Mouse (Mus musculus) neural tube, embryonic 10.5 days (tissue): Measurements from ENCODE around the gene Nos1.

Experiments
- DNase-seq: peaks from one replicate; pipeline ENCODE4 v3.0.0-alpha.2; 2017; ENCODE audit warnings: low spot score; ENCODE audit errors: extremely low spot score

The Nos1 gene

GRCm38 (mm10) chr5:117997434-117997970 is 216.7 kb downstream of the Nos1 start:
- no peak for DNase-seq

GRCm38 (mm10) chr5:117999061-117999460 is 218.2 kb downstream of the Nos1 start:
- DNase-seq = no peak

- DNase-seq = no peak
Observed at GRCm38 (mm10) chr5:117999584-117999983, 218.8 kb downstream of the Nos1 start.

GRCm38 (mm10) chr5:118002059-118002458 is 221.2 kb downstream of the Nos1 start:
- peak; percentile 79 for DNase-seq

DNA sequence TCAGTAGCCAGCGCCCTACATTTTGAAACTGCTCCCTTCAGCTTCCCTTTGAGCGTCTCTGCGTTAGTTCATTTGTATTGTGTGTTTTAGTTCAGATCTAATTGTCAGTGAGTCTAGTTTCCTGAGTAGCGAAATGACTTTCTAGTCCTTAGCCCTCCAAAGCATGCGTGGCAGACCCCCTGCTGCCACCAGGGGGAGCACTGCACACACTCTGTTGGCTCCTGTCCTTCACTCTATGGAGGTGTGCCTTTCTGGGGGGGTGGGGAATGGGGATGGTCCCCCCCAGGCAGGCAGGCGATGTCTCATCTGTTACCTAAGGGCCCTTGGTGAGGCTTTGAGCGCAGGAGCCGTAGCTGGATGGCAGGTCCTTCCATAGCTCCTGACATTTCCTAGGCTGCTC is 223.8 kb downstream of the Nos1 start:
- peak; percentile 38 for DNase-seq

DNA sequence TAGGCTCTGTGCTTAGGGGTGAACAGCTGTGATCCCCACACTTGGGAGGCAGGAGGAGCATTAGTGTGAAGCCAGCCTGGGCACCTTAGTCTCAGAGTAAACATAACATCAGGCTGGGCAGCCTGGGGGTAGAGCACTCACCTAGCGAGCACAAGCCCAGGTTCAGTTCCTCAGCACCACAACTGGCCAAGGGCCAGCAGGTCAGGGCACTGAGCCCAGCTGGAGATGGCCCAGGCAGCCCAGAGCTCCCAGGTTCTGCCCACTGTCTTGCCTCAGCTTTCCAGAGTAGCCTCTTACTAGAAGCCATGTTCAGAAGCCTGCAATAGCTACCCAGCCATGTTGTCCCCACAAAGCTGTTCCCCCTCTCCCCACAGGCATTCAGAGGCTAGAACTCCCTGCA is 224.9 kb downstream of the Nos1 start:
- DNase-seq = no peak

DNA sequence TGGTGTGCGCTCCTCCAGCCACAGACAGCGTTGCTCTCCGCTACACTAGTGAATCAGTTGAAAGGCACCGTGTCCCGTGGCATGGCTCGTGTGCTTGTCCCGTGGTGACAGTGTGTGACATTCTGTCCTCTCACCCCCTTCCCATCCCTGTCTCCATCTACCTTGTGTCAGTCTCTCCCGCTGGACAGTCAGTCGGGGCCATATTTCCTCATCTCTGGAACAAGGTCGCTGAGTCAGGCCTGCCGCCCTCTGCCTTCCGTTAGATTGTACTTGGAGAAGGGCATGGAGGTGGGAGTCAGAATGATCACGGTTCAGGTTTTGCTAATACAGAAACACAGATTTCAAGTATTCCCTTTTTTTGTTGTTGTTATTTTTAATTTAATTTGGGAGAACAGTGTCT is 227.5 kb downstream of the Nos1 start:
- DNase-seq = no peak
